Mouse (Mus musculus) bone marrow, adult 2 months (tissue): Measurements from ENCODE around the gene AC140267.1.

Experiments
- CTCF ChIP-seq: fragments of 200-500 bp; IDR thresholded peaks from 2 replicates; pipeline ENCODE4 v1.5.1; 2011; ENCODE audit warnings: low read length, control low read depth; ENCODE audit not compliant: control insufficient read depth, insufficient read depth
- POLR2A ChIP-seq: fragments of 200-500 bp; IDR thresholded peaks from 2 replicates; pipeline ENCODE4 v1.6.1; 2011; ENCODE audit warnings: low read depth, mild to moderate bottlenecking, control low read depth, low read length, borderline replicate concordance; ENCODE audit not compliant: control insufficient read depth

GRCm38 (mm10) chr15:80250586-80250985, 15.0 kb downstream of the AC140267.1 start:
- TF ChIP-seq CTCF (no peak), POLR2A (no peak)
